Mouse (Mus musculus) forebrain, embryonic 16.5 days (tissue): Measurements from ENCODE around the gene Rpsa. TPM values are rescaled to one million over a fixed set of nuclear protein-coding genes. Genes with fewer than 3 reads are reported as not detected.

Experiments
- ATAC-seq: fragments of 200-750 bp; cut with Nextera tagmentation; 2 replicates; pipeline ENCODE4 v1.8.0; 2017; ENCODE audit warnings: mild to moderate bottlenecking, moderate library complexity
- H3K27ac ChIP-seq: fragments of 300-500 bp; sonication (generic); 2 replicates; pipeline ENCODE4 v1.5.1; 2014; ENCODE audit warnings: low read length, control low read depth
- H3K27me3 ChIP-seq: fragments of 300-500 bp; sonication (generic); replicated peaks from 2 replicates; pipeline ENCODE4 v1.6.1; 2014; ENCODE audit warnings: low read length; ENCODE audit not compliant: control insufficient read depth, insufficient read depth
- H3K36me3 ChIP-seq: fragments of 300-500 bp; sonication (generic); 2 replicates; pipeline ENCODE4 v1.6.1; 2014; ENCODE audit not compliant: control insufficient read depth, insufficient read depth
- H3K4me1 ChIP-seq: fragments of 300-500 bp; sonication (generic); replicated peaks from 2 replicates; pipeline ENCODE4 v1.6.1; 2014; ENCODE audit warnings: low read length; ENCODE audit not compliant: control insufficient read depth, insufficient read depth
- H3K4me2 ChIP-seq: fragments of 300-500 bp; sonication (generic); 2 replicates; pipeline ENCODE4 v1.6.1; 2014; ENCODE audit warnings: mild to moderate bottlenecking, low read length, control low read depth
- H3K4me3 ChIP-seq: fragments of 300-500 bp; sonication (generic); replicated peaks from 2 replicates; pipeline ENCODE4 v1.5.1; 2014; ENCODE audit warnings: mild to moderate bottlenecking, low read length, control low read depth
- H3K9ac ChIP-seq: fragments of 300-500 bp; sonication (generic); replicated peaks from 2 replicates; pipeline ENCODE4 v1.6.1; 2014; ENCODE audit warnings: low read depth, low read length, control low read depth
- H3K9me3 ChIP-seq: fragments of 300-500 bp; sonication (generic); 2 replicates; pipeline ENCODE4 v1.6.1; 2016; ENCODE audit warnings: low read length; ENCODE audit not compliant: control insufficient read depth
- WGBS: fragments of 180-500 bp; shearing (Covaris S2); extraction: QIAGEN DNeasy Blood & Tissue Kit; methylation state at CpG from one replicate; pipeline ENCODE4 v1.1.7; 2014; 5-methylcytosine and 5-hydroxymethylcytosine counted together
- polyA plus RNA-seq: library from polyadenylated mRNA; unstranded; fragments of >200 nt; fragmentation: Nextera tagmentation; extraction: Ambion mirVana; gene quantifications from 2 replicates; pipeline ENCODE4 v1.2.1, GENCODE M21; 2015

The Rpsa gene
- polyA plus RNA-seq, 1 experiment from 2014 or later: 1,017 TPM

GRCm38 (mm10) chr9:120144474-120144873 lies 17.0 kb downstream of the Rpsa start:
- no peaks in the 10 kb centered on the region for H3K36me3 ChIP-seq
- H3K9me3 ChIP-seq: peaks cover 2% of the 10 kb centered on the region; the same call in 1 of the 2 replicates
- 90% methylated on average over 13 of the region's 13 CpGs for WGBS
- H3K4me3 ChIP-seq: no peak overlapping the region
- H3K9ac ChIP-seq: no peak overlapping the region
- no peaks in the 10 kb centered on the region for H3K4me1 ChIP-seq
- H3K4me2 ChIP-seq: no peak overlapping the region
- H3K27ac ChIP-seq: no peak overlapping the region
- ATAC-seq: no peak
- no peaks in the 10 kb centered on the region for H3K27me3 ChIP-seq

GRCm38 (mm10) chr9:120149222-120149828 lies 21.8 kb downstream of the Rpsa start, which contains the start of gene Mobp:
Gene Mobp, plus strand, starts transcription at chr9:120149707.
- no peaks in the 10 kb centered on the region for H3K36me3 ChIP-seq
- ATAC-seq: no peak

GRCm38 (mm10) chr9:120151152-120151551 lies 23.7 kb downstream of the Rpsa start:
- H3K36me3 ChIP-seq: no peaks in the 10 kb centered on the region
- H3K9ac ChIP-seq: no peak overlapping the region
- H3K9me3 ChIP-seq: no peaks in the 10 kb centered on the region
- H3K4me1 ChIP-seq: no peaks in the 10 kb centered on the region
- H3K4me2 ChIP-seq: no peak overlapping the region
- 71% methylated on average over 5 of the region's 5 CpGs for WGBS
- no peaks in the 10 kb centered on the region for H3K27me3 ChIP-seq
- no peak overlapping the region for H3K27ac ChIP-seq
- ATAC-seq: no peak
- no peak overlapping the region for H3K4me3 ChIP-seq

More at GRCm38 (mm10) chr9:120149222-120149828, 21.8 kb downstream of the Rpsa start, which contains the start of gene Mobp:
- WGBS: 24% methylated on average over 11 of the region's 11 CpGs
- Histone ChIP-seq H3K4me2 (no peak within 1 kb of the TSS), H3K4me3 (no peak within 1 kb of the TSS), H3K9ac (no peak within 1 kb of the TSS), H3K27ac (no peak within 1 kb of the TSS), H3K9me3 (no peaks in the 10 kb centered on the region), H3K27me3 (no peaks in the 10 kb centered on the region), H3K4me1 (no peaks in the 10 kb centered on the region)

- no peaks in the 10 kb centered on the region for H3K9me3 ChIP-seq
- H3K4me1 ChIP-seq: no peaks in the 10 kb centered on the region
- H3K4me3 ChIP-seq: no peak overlapping the region
- no peak overlapping the region for H3K9ac ChIP-seq
- no peak overlapping the region for H3K27ac ChIP-seq
- H3K4me2 ChIP-seq: no peak overlapping the region
- 80% methylated on average over 12 of the region's 12 CpGs for WGBS
- ATAC-seq: no peak
- H3K27me3 ChIP-seq: no peaks in the 10 kb centered on the region
- H3K36me3 ChIP-seq: no peaks in the 10 kb centered on the region
Observed at GRCm38 (mm10) chr9:120151906-120152399, 24.5 kb downstream of the Rpsa start.

GRCm38 (mm10) chr9:120158047-120158446 lies 30.6 kb downstream of the Rpsa start:
- 42% methylated on average over 4 of the region's 4 CpGs for whole genome bisulfite sequencing
- no peak for ATAC-seq

GRCm38 (mm10) chr9:120163862-120164261 lies 36.4 kb downstream of the Rpsa start:
- Histone ChIP-seq H3K4me2 (no peak overlapping the region), H3K9ac (no peak overlapping the region), H3K4me1 (no peaks in the 10 kb centered on the region), H3K27ac (no peak overlapping the region), H3K4me3 (no peak overlapping the region), H3K9me3 (no peaks in the 10 kb centered on the region), H3K36me3 (no peaks in the 10 kb centered on the region), H3K27me3 (no peaks in the 10 kb centered on the region)
- WGBS: 79% methylated on average over 16 of the region's 16 CpGs
- no peak for ATAC-seq

More at GRCm38 (mm10) chr9:120158047-120158446, 30.6 kb downstream of the Rpsa start:
- Histone ChIP-seq H3K4me2 (no peak overlapping the region), H3K27me3 (no peaks in the 10 kb centered on the region), H3K9me3 (no peaks in the 10 kb centered on the region), H3K9ac (no peak overlapping the region), H3K4me3 (no peak overlapping the region), H3K4me1 (no peaks in the 10 kb centered on the region), H3K27ac (no peak overlapping the region), H3K36me3 (no peaks in the 10 kb centered on the region)

- 68% methylated on average over 11 of the region's 11 CpGs for WGBS
- no peaks in the 10 kb centered on the region for H3K27me3 ChIP-seq
- ATAC-seq: no peak
- H3K9ac ChIP-seq: no peak overlapping the region
- no peaks in the 10 kb centered on the region for H3K9me3 ChIP-seq
- H3K4me3 ChIP-seq: no peak overlapping the region
- H3K36me3 ChIP-seq: no peaks in the 10 kb centered on the region
- no peaks in the 10 kb centered on the region for H3K4me1 ChIP-seq
- H3K4me2 ChIP-seq: no peak overlapping the region
- no peak overlapping the region for H3K27ac ChIP-seq
Observed at GRCm38 (mm10) chr9:120167826-120168225, 40.3 kb downstream of the Rpsa start.

- WGBS: 34% methylated on average over 5 of the region's 5 CpGs
- ATAC-seq: no peak
- no peaks in the 10 kb centered on the region for H3K9me3 ChIP-seq
Observed at GRCm38 (mm10) chr9:120171295-120171694, 43.8 kb downstream of the Rpsa start.

GRCm38 (mm10) chr9:120174436-120175137 lies 47.1 kb downstream of the Rpsa start:
- H3K27ac ChIP-seq: no peak overlapping the region
- no peaks in the 10 kb centered on the region for H3K36me3 ChIP-seq
- ATAC-seq: no peak
- no peaks in the 10 kb centered on the region for H3K9me3 ChIP-seq
- H3K4me3 ChIP-seq: no peak overlapping the region
- H3K4me2 ChIP-seq: no peak overlapping the region
- no peak overlapping the region for H3K9ac ChIP-seq
- H3K4me1 ChIP-seq: no peaks in the 10 kb centered on the region
- 76% methylated on average over 18 of the region's 18 CpGs for WGBS
- H3K27me3 ChIP-seq: no peaks in the 10 kb centered on the region

More at GRCm38 (mm10) chr9:120171295-120171694, 43.8 kb downstream of the Rpsa start:
- H3K4me2 ChIP-seq: no peak overlapping the region
- no peaks in the 10 kb centered on the region for H3K36me3 ChIP-seq
- no peak overlapping the region for H3K27ac ChIP-seq
- no peak overlapping the region for H3K4me3 ChIP-seq
- no peak overlapping the region for H3K9ac ChIP-seq
- H3K27me3 ChIP-seq: no peaks in the 10 kb centered on the region
- H3K4me1 ChIP-seq: no peaks in the 10 kb centered on the region
